Mouse (Mus musculus) layer of hippocampus, adult 9-11 months (tissue): ENCODE results near the gene A930004D18Rik.

Experiments used
- DNase-seq: peaks from one replicate; pipeline ENCODE4 v3.0.0; 2022

Gene A930004D18Rik

DNA sequence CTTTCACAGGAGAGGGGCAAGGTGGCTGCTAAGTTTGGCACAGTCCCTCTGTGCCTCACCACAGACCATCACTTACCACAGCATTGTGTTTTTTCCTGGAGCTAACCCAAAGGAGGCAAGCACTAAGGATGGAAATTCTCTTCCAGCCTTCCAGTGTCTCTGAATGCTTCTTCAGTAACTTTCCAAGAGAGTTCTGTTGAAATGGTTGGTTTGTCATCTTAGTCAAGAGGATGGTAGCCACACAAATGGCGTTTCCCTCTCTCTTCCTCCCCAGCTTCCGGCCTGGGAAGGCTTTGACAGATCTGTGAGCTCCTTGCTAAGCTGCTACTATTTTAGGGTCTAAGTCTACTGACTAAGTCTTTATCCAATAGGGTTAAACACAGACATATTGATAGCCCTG, at the start of gene A930004D18Rik:
TSS of gene A930004D18Rik (minus strand) at position 247 of the 400 bp plus-strand sequence.
- no peak for DNase-seq

GRCm38 (mm10) chr2:18080182-18080860, 42.8 kb upstream of the A930004D18Rik start:
- no peak for DNase-seq

GRCm38 (mm10) chr2:18071947-18072346, 34.4 kb upstream of the A930004D18Rik start:
- DNase-seq = no peak

GRCm38 (mm10) chr2:18068071-18068796, 30.7 kb upstream of the A930004D18Rik start:
- no peak for DNase-seq

- DNase-seq = no peak
These were observed 28.9 kb upstream of the A930004D18Rik start for GRCm38 (mm10) chr2:18066436-18066835.

DNA sequence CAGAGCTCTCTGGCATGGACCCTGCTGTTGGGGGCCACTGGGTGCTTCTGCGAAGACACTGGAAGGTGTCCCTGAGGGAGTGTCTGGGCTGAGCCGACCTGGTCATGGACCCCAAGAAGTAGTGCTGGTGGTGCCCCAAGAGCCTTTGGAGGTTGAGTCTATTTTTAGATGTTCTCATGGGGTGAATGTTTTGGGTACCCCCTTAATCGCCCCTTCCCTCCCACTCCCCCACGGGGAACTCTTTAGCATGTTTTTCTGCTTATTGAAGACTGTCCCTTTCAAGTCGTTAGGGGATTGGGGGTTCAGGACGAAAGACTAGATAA, 28.1 kb upstream of the A930004D18Rik start:
- no peak for DNase-seq

DNA sequence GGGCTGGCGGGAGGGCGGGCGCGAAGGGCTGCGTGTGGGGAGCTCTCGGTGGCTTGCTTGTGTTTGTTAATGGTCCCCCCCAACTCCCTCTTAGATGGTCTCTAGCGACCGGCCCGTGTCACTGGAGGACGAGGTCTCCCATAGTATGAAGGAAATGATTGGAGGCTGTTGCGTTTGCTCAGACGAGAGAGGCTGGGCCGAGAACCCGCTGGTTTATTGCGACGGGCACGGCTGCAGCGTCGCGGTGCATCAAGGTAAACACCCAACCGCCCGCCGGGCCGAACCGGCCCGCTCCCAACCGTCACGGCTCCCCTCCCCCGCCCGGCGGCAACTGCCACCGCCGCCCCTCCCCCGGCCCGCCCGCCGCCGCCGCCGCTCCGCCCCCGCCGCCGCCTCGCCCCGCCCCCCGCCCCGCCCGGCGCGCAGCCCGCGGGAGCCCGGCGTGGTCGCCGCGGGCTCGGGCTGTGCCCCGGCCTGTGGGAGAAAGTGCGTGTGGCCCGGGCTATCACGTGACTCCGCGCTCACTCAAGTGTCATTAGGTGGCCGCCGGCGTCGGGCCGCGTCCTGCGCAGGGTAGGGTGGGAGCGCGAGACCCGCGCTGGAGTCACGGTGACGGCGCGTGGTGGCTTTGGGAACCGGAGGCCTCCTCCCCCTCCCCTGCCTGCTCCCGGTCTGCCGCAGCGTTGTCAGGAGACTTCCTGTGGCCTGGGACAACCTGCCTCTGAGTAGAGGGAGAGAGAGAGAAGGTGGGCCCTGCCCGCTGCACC, 27.6 kb upstream of the A930004D18Rik start:
- peak; percentile 80 for DNase-seq

DNA sequence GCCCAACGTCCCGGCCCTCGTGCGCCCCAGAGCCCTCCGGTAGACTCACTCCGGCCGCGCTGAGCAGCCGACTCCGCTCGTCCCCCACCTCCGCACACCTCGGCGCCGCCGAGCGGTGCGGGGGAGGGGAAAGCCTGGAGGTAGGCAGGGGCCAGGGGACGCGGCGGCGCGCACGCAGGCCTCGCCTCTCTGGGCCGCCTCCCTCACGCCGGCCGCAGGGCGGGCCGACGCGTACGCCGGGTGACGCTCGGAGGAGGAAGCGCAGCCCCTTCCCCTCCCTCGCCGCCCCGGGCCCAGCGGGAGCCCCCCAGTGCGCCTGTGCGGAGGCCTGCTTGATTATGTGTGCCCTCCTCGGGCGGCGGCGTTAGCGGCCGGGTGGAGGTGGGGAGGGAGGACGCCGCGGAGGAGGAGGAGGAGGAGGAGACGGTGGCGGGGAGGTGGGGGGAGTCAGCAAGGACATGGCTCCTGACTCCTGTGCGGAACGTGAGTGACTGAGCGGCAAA, 26.9 kb upstream of the A930004D18Rik start:
- peak; percentile 94 for DNase-seq

DNA sequence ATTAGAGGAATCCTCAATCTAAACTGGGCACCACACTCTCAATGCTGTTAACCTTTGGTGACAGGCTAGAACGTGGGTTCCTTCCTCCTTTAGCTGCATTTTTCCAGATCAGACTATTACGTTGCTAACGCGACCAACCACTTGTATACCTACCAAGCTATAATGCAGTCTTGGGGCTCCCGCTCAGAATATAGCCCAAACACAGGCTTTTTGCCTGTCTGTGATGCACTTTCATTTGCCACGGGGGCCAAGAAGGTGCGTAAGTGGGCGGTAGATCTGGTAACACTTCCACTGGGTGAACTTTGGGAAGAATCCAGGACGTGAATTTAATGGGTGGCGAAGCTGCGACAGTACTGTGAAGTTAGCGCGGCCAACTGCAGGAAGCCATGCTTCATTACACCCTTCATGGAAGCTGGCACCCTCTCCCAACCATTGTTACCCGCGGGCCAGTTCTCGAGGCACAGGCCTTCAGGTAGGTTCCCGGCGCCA, 26.3 kb upstream of the A930004D18Rik start:
- DNase-seq = peak; percentile 68

GRCm38 (mm10) chr2:18060396-18060795, 22.9 kb upstream of the A930004D18Rik start:
- no peak for DNase-seq

DNA sequence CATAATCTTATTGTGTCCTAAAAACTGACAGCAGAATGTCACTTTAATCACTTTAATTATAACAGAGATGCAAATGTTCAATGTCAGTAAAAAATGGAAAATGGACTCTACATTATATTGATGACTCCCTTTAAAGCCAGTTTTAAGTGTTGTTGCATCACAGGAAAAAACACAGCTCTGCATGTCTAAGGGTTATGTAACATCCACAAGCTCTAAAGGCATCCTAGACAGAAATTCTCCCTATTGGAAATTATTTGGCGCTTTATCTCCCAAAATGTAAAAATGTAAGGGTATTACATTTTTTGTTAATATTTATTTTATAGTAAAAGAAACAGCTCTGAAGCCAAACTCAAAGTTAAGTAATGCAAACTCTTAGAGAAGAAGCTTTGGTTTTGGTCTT, 22.4 kb upstream of the A930004D18Rik start:
- DNase-seq = no peak

GRCm38 (mm10) chr2:18059063-18059462, 21.5 kb upstream of the A930004D18Rik start:
- DNase-seq = no peak

- no peak for DNase-seq
These were observed 20.7 kb upstream of the A930004D18Rik start for GRCm38 (mm10) chr2:18058146-18058708.

GRCm38 (mm10) chr2:18057336-18058145, 20.0 kb upstream of the A930004D18Rik start:
- peak; percentile 53 for DNase-seq

DNA sequence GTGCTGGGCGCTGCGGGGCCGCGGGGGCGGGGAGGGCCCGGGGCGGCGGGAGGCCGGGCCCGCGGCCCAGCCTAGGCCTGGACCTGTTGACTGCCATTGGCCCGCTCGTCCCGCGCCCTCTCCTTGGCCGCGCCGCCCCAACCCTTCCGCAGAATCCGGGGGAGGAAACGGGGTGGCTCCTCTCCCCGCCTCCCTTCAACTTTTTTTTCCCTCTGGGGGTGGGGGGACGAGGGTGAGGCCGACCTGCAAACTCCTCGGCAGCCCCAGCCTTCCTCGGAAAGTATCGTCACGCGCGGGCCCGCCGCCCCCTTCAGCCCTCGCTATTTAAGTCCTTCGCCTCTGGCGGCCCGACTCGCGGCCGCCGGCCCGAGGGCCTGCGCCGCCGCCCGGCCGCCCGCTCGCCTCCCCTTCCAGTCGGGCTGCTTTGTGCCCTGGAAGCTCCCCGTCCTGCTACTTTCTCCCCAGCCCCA, 19.3 kb upstream of the A930004D18Rik start:
- peak; percentile 92 for DNase-seq

GRCm38 (mm10) chr2:18055929-18056785, 18.6 kb upstream of the A930004D18Rik start:
- peak; percentile 95 for DNase-seq

DNA sequence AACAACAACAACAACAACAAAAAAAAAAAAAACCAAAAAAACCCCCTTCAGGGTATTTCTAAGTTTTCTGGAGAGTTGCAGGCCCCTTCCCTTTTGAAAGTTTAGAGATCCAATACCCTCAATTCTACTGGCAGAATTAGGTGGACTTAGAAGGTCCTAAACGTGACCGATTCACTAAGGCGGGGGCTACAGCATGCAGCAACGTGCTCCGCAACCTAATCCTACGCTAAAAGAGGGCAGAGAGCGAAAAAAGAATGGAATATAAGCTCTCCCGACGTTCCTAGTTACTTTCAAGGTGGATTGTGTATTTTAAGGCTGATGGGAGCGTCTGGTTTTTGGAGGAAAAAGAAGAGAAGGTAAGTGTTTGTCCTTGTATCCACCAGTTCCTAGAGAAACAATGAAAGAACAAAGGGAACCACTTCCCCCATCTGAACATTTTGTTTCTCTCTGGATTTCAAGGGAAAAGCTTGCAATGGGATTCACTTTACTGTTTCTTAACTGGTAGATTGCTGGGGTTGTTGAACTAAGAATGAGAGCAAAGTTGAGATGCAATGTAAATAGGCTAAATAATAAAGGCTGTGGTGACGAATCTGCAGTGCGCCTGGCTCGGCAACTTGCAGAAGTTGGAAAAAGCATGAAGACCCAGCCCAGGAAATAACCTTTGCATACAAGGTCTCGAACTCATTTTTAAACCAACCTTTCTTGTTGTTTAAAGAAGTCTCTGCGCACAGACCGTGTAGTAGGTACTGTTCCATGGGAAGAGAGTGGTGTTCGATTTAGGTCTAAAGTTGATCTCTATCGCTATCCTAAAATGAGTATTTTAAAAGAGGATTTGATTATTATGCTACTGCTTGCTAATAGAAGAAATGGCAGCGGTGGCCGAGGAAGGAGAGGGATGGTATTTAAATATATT, 17.7 kb upstream of the A930004D18Rik start, which contains the start of gene Mllt10:
TSS of gene Mllt10 (plus strand) at position 222 of the 913 bp plus-strand sequence.
- DNase-seq = no peak

GRCm38 (mm10) chr2:18053951-18054530, 16.5 kb upstream of the A930004D18Rik start:
- DNase-seq = no peak

GRCm38 (mm10) chr2:18053243-18053950, 15.9 kb upstream of the A930004D18Rik start:
- no peak for DNase-seq
